Mouse (Mus musculus): Measurements from ENCODE around the gene Faap24. TPM values are rescaled to one million over a fixed set of nuclear protein-coding genes. Genes with fewer than 3 reads are reported as not detected.

Gene Faap24
- polyA plus RNA-seq, 1 experiment from 2014 or later: 15.9 TPM

- H3K9ac ChIP-seq (ENCODE audit: low read length): peak overlapping the region; percentile 73
- H3K4me2 ChIP-seq (ENCODE audit: low read depth, low read length): peak overlapping the region; percentile 93
- WGBS: 11% methylated on average over 17 of the region's 17 CpGs
- no peak for ATAC-seq (ENCODE audit: insufficient read depth, low FRiP score)
- H3K9me3 ChIP-seq (replicated peaks; ENCODE audit: control insufficient read depth, low read length): no peaks in the 10 kb centered on the region
- H3K27ac ChIP-seq (ENCODE audit: low read length): no peak overlapping the region
- peaks cover 3% of the 10 kb centered on the region for H3K36me3 ChIP-seq (ENCODE audit: control insufficient read depth, insufficient read depth, low read length)
- no peaks in the 10 kb centered on the region for H3K27me3 ChIP-seq (ENCODE audit: control insufficient read depth, insufficient read depth, low read length)
- peak overlapping the region; percentile 66 for H3K4me3 ChIP-seq (replicated peaks; ENCODE audit: low read length)
- H3K4me1 ChIP-seq (ENCODE audit: control insufficient read depth, insufficient read depth, low read length): peaks cover 15% of the 10 kb centered on the region
These were observed 741 bp downstream of the Faap24 start for GRCm38 (mm10) chr7:35395734-35396456.

- Histone ChIP-seq H3K9me3 (replicated peaks; ENCODE audit: control insufficient read depth, low read length) (no peaks in the 10 kb centered on the region), H3K4me2 (ENCODE audit: low read depth, low read length) (no peak overlapping the region), H3K9ac (ENCODE audit: low read length) (no peak overlapping the region), H3K4me1 (ENCODE audit: control insufficient read depth, insufficient read depth, low read length) (peaks cover 15% of the 10 kb centered on the region), H3K27me3 (ENCODE audit: control insufficient read depth, insufficient read depth, low read length) (no peaks in the 10 kb centered on the region), H3K36me3 (ENCODE audit: control insufficient read depth, insufficient read depth, low read length) (peaks cover 3% of the 10 kb centered on the region; the same call in 1 of the 2 replicates), H3K27ac (ENCODE audit: low read length) (no peak overlapping the region), H3K4me3 (replicated peaks; ENCODE audit: low read length) (no peak overlapping the region)
- 62% methylated on average over 5 of the region's 5 CpGs for WGBS
- ATAC-seq (ENCODE audit: insufficient read depth, low FRiP score): no peak
These were observed 3.7 kb downstream of the Faap24 start for GRCm38 (mm10) chr7:35392935-35393334.

GRCm38 (mm10) chr7:35388694-35389093 is 7.9 kb downstream of the Faap24 start:
- no peak overlapping the region for H3K4me3 ChIP-seq (replicated peaks; ENCODE audit: low read length)
- no peak overlapping the region for H3K27ac ChIP-seq (ENCODE audit: low read length)
- WGBS: 48% methylated on average over 6 of the region's 6 CpGs
- ATAC-seq (ENCODE audit: insufficient read depth, low FRiP score): no peak; the same call in 1 of the 2 replicates
- no peak overlapping the region for H3K9ac ChIP-seq (ENCODE audit: low read length)
- no peaks in the 10 kb centered on the region for H3K4me1 ChIP-seq (ENCODE audit: control insufficient read depth, insufficient read depth, low read length)
- H3K4me2 ChIP-seq (ENCODE audit: low read depth, low read length): no peak overlapping the region
- H3K9me3 ChIP-seq (replicated peaks; ENCODE audit: control insufficient read depth, low read length): no peaks in the 10 kb centered on the region
- no peaks in the 10 kb centered on the region for H3K36me3 ChIP-seq (ENCODE audit: control insufficient read depth, insufficient read depth, low read length)
- H3K27me3 ChIP-seq (ENCODE audit: control insufficient read depth, insufficient read depth, low read length): no peaks in the 10 kb centered on the region

DNA sequence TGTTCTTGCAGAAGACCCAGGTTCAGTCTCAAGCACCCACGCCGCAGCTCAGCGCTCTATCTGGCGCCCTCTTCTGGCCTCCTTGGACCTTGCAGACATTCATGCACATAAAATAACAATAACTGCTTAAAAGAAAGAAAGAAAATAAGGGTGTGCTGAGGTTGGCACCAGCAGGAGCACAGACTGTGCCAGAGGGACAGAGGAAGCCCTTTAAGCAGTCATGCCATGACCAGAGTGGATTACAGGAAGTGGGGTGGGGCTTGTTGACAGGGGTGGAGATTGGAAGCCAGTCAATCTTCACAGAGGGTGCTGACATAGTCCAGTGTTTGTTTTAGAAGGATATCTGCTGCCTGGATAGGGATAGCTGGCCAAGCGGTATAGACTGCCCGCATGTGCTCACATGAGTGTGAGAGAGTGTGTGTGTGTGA is 10.1 kb downstream of the Faap24 start:
- ATAC-seq (ENCODE audit: insufficient read depth, low FRiP score): peak; percentile 65; the same call in 1 of the 2 replicates
- H3K4me2 ChIP-seq (ENCODE audit: low read depth, low read length): no peak overlapping the region
- no peaks in the 10 kb centered on the region for H3K36me3 ChIP-seq (ENCODE audit: control insufficient read depth, insufficient read depth, low read length)
- 57% methylated on average over 6 of the region's 6 CpGs for WGBS
- no peaks in the 10 kb centered on the region for H3K27me3 ChIP-seq (ENCODE audit: control insufficient read depth, insufficient read depth, low read length)
- no peaks in the 10 kb centered on the region for H3K4me1 ChIP-seq (ENCODE audit: control insufficient read depth, insufficient read depth, low read length)
- no peaks in the 10 kb centered on the region for H3K9me3 ChIP-seq (replicated peaks; ENCODE audit: control insufficient read depth, low read length)
- H3K9ac ChIP-seq (ENCODE audit: low read length): no peak overlapping the region
- no peak overlapping the region for H3K27ac ChIP-seq (ENCODE audit: low read length)
- no peak overlapping the region for H3K4me3 ChIP-seq (replicated peaks; ENCODE audit: low read length)

DNA sequence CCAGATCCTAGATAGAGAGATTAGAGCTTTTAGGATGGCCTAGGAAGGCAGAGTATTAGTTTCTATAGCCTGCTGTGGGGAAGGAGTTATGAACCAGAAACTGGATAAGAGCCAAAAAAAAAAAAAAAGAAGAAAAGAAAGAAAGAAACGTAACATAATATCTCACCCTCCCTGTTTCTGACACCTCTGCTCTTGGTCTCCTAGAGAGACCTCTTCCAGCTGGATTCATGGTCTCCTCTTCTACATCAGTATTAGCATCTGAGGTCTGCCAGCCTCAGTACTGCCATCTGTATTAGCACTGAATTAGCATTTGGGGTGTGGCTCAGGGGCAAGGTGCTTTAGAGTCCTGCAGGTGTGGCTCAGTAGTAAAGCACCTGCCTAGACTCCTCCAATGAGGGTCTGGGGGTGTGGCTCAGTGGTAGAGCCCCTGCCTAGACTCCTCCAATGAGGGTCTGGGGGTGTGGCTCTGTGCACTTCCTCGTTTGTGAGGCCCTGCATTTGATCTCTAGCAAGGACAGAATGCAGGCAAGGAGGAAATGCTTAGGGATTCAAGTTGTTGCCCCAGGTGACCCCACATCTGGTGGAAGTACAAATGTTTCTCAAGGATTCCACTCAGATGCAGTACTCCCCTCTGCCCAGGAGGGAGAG is 13.8 kb downstream of the Faap24 start:
- 21% methylated on average over 2 of the region's 2 CpGs for WGBS
- no peak overlapping the region for H3K4me2 ChIP-seq (ENCODE audit: low read depth, low read length)
- H3K9me3 ChIP-seq (replicated peaks; ENCODE audit: control insufficient read depth, low read length): no peaks in the 10 kb centered on the region
- peak; percentile 80 for ATAC-seq (ENCODE audit: insufficient read depth, low FRiP score)
- no peak overlapping the region for H3K27ac ChIP-seq (ENCODE audit: low read length)
- H3K4me1 ChIP-seq (ENCODE audit: control insufficient read depth, insufficient read depth, low read length): 0 out of 2 replicates have a peak, but pooled peaks cover 5% of the 10 kb centered on the region
- no peaks in the 10 kb centered on the region for H3K36me3 ChIP-seq (ENCODE audit: control insufficient read depth, insufficient read depth, low read length)
- no peak overlapping the region for H3K4me3 ChIP-seq (replicated peaks; ENCODE audit: low read length)
- no peaks in the 10 kb centered on the region for H3K27me3 ChIP-seq (ENCODE audit: control insufficient read depth, insufficient read depth, low read length)
- no peak overlapping the region for H3K9ac ChIP-seq (ENCODE audit: low read length)

DNA sequence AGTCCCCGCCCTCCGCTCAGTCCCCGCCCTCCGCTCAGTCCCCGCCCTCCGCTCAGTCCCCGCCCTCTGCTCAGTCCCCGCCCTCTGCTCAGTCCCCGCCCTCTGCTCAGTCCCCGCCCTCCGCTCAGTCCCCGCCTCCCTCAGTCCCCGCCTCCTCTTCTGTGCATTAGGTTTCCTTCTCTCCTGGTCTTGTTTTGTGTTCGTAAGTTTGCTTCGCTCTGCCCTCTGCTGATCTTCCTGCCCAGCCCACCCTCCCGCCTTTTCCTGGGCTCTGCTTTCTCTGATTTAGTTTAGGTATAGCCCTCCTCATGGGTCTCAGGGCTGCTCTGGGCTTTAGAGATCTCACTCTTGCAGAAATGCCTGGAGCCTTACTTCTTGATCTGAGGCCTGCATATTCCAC is 14.8 kb downstream of the Faap24 start:
- Histone ChIP-seq H3K9ac (ENCODE audit: low read length) (no peak overlapping the region), H3K9me3 (replicated peaks; ENCODE audit: control insufficient read depth, low read length) (no peaks in the 10 kb centered on the region), H3K36me3 (ENCODE audit: control insufficient read depth, insufficient read depth, low read length) (no peaks in the 10 kb centered on the region), H3K4me2 (ENCODE audit: low read depth, low read length) (no peak overlapping the region), H3K27me3 (ENCODE audit: control insufficient read depth, insufficient read depth, low read length) (no peaks in the 10 kb centered on the region), H3K4me3 (replicated peaks; ENCODE audit: low read length) (no peak overlapping the region), H3K4me1 (ENCODE audit: control insufficient read depth, insufficient read depth, low read length) (0 out of 2 replicates have a peak, but pooled peaks cover 5% of the 10 kb centered on the region), H3K27ac (ENCODE audit: low read length) (no peak overlapping the region)
- 75% methylated on average over 12 of the region's 16 CpGs for WGBS
- ATAC-seq (ENCODE audit: insufficient read depth, low FRiP score): no peak

DNA sequence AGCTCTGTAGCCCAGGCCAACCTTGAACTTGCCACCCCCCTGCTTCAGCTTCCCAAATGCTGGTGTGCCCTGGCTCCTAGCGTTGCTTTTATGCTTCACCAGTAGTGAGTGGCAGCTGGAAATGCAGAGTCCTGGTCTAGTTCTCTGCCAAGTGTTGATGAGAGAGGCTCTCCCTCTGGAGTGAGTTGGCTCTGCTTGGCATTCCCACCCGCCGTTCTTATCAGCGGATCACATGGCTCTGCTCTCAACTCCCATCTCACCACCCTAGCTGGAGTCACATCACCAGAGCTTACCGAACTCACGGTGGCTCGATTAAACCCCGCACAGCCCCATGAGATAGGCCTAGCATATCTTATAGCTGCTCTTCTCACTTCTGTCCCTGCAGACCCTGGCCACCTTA is 16.3 kb downstream of the Faap24 start:
- no peaks in the 10 kb centered on the region; the same call in 1 of the 2 replicates for H3K36me3 ChIP-seq (ENCODE audit: control insufficient read depth, insufficient read depth, low read length)
- H3K27ac ChIP-seq (ENCODE audit: low read length): no peak overlapping the region
- 93% methylated on average over 8 of the region's 8 CpGs for WGBS
- no peak overlapping the region for H3K4me2 ChIP-seq (ENCODE audit: low read depth, low read length)
- ATAC-seq (ENCODE audit: insufficient read depth, low FRiP score): no peak
- H3K9ac ChIP-seq (ENCODE audit: low read length): no peak overlapping the region
- H3K27me3 ChIP-seq (ENCODE audit: control insufficient read depth, insufficient read depth, low read length): no peaks in the 10 kb centered on the region
- no peak overlapping the region for H3K4me3 ChIP-seq (replicated peaks; ENCODE audit: low read length)
- H3K9me3 ChIP-seq (replicated peaks; ENCODE audit: control insufficient read depth, low read length): no peaks in the 10 kb centered on the region
- H3K4me1 ChIP-seq (ENCODE audit: control insufficient read depth, insufficient read depth, low read length): 0 out of 2 replicates have a peak, but pooled peaks cover 5% of the 10 kb centered on the region

DNA sequence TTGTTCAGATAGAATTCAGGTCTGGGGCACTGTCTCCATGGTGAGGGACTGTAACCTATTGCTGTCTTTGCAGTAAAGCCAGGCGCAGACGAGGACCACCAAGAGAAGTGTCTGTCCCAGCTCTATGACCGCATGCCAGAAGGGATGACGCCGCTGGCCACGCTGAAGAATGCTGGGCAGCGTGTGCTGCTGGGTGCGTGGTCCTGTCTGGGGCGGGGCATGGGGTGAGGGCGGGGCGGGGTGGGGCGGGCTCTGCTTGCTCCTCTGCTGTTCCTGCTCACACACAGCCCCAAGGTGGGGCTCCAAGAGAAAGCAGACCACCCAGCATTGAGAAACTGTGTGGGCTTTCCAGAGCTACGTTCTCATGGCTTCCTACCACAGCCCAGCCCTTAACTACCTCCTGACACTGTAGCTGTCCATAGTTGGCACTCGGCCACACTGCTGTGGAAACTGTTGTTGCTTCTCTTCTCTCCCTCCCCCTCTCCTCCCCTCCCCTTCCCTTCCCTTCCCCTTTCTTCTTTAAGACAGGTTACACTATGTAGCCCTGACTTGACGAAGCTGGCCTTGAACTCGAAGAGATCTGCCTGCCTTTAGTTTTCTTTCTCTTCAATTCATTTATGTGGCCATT is 17.0 kb downstream of the Faap24 start:
- Histone ChIP-seq H3K4me2 (ENCODE audit: low read depth, low read length) (no peak overlapping the region), H3K4me1 (ENCODE audit: control insufficient read depth, insufficient read depth, low read length) (0 out of 2 replicates have a peak, but pooled peaks cover 5% of the 10 kb centered on the region), H3K27me3 (ENCODE audit: control insufficient read depth, insufficient read depth, low read length) (no peaks in the 10 kb centered on the region), H3K36me3 (ENCODE audit: control insufficient read depth, insufficient read depth, low read length) (no peaks in the 10 kb centered on the region; the same call in 1 of the 2 replicates), H3K9me3 (replicated peaks; ENCODE audit: control insufficient read depth, low read length) (no peaks in the 10 kb centered on the region), H3K9ac (ENCODE audit: low read length) (no peak overlapping the region), H3K27ac (ENCODE audit: low read length) (no peak overlapping the region), H3K4me3 (replicated peaks; ENCODE audit: low read length) (no peak overlapping the region)
- ATAC-seq (ENCODE audit: insufficient read depth, low FRiP score): no peak
- 37% methylated on average over 16 of the region's 16 CpGs for WGBS

DNA sequence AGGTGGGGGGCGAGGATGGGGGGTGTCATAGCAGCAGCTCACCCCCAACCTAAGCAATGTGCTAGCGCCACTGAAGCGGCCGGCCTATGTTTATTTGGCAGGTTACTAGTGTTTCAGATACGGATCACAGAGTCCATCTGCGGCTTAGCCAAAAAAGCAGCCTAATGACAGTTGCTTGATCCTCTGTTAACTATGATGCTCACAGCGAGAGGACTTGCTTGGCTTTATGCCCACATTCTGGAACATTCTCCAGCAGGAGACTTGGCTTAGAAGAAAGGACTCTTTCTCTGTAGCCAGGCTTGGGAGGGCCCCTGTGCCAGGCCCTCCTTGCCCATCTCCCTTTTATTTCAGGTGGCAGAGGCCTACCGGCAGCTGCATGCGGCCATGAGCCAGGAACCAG is 20.0 kb downstream of the Faap24 start:
- 69% methylated on average over 9 of the region's 9 CpGs for WGBS
- no peak for ATAC-seq (ENCODE audit: insufficient read depth, low FRiP score)

More for the DNA sequence above, 20.0 kb downstream of the Faap24 start:
- Histone ChIP-seq H3K4me3 (replicated peaks; ENCODE audit: low read length) (no peak overlapping the region), H3K9ac (ENCODE audit: low read length) (no peak overlapping the region), H3K36me3 (ENCODE audit: control insufficient read depth, insufficient read depth, low read length) (no peaks in the 10 kb centered on the region; the same call in 1 of the 2 replicates), H3K27me3 (ENCODE audit: control insufficient read depth, insufficient read depth, low read length) (no peaks in the 10 kb centered on the region), H3K4me1 (ENCODE audit: control insufficient read depth, insufficient read depth, low read length) (peaks cover 15% of the 10 kb centered on the region; the same call in 1 of the 2 replicates), H3K27ac (ENCODE audit: low read length) (no peak overlapping the region), H3K4me2 (ENCODE audit: low read depth, low read length) (no peak overlapping the region), H3K9me3 (replicated peaks; ENCODE audit: control insufficient read depth, low read length) (no peaks in the 10 kb centered on the region)

Data from stomach, embryonic 16.5 days (tissue).